Mouse (Mus musculus): ENCODE measurements at regions not wholly inside any gene's neighbourhood (a gene's known extent, or its start where the extent isn't known, plus 50 kb on each side); places are given as distances from the start of the nearest gene placed in this dataset.
A peak's percentile ranks its signal among the peaks of the same experiment; 100 is the strongest.

MicroRNA genes in the stretch of these regions (microRNA counts, 519-probe panel; counts per million panel counts)
- microRNA mmu-miR-205 = 2,119 counts per million, percentile 57 among the panel's probes with 10 or more counts

Small RNA genes in the stretch of these regions (microRNA-seq; reads per million reads assigned to microRNA genes)
- gene Mir205 = 38.4 reads per million, percentile 43 among the genes with 10 or more reads in this experiment

All from midbrain, embryonic 16.5 days (tissue).